Mouse (Mus musculus) small intestine, adult 10 weeks (tissue): ENCODE data around the gene Gm13275. TPM values are rescaled to one million over a fixed set of nuclear protein-coding genes. Genes with fewer than 3 reads are reported as not detected.

Experiments used
- polyA plus RNA-seq: library from polyadenylated mRNA; stranded (reverse); fragments of 350-450 nt; fragmentation: Illumina TruSeq; extraction: RNeasy Lipid Tissue Mini Kit (QIAGEN cat#74804); gene quantifications from one replicate; pipeline ENCODE4 v1.2.3, GENCODE M21; 2014; ENCODE audit warnings: low replicate concordance

Gm13275 gene
- polyA plus RNA-seq, 1 experiment from 2014 or later: not detected

Other genes starting within 250 kb of the Gm13275 start
- gene Ifna15, start 236.2 kb upstream of the Gm13275 start, polyA plus RNA-seq: not detected
- not detected for gene Ifna14, start 222.7 kb upstream of the Gm13275 start, polyA plus RNA-seq
- gene Ifna9, start 202.1 kb upstream of the Gm13275 start, polyA plus RNA-seq: not detected
- not detected for gene Ifna12, start 191.1 kb upstream of the Gm13275 start, polyA plus RNA-seq
- not detected for gene C87499, start 160.1 kb upstream of the Gm13275 start, polyA plus RNA-seq
- gene Ifna13, start 150.0 kb upstream of the Gm13275 start, polyA plus RNA-seq: not detected
- not detected for gene Ifna16, start 117.6 kb upstream of the Gm13275 start, polyA plus RNA-seq
- not detected for gene Ifna2, start 110.6 kb upstream of the Gm13275 start, polyA plus RNA-seq
- gene Ifnab, start 103.1 kb upstream of the Gm13275 start, polyA plus RNA-seq: not detected
- gene Gm26566, start 72.7 kb upstream of the Gm13275 start, polyA plus RNA-seq: not detected
- gene Klhl9, start 72.0 kb upstream of the Gm13275 start, polyA plus RNA-seq: 117 TPM
- gene Gm13271, start 39.6 kb upstream of the Gm13275 start, polyA plus RNA-seq: not detected
- not detected for gene Gm13283, start 34.4 kb upstream of the Gm13275 start, polyA plus RNA-seq
- not detected for gene Gm13290, start 20.7 kb upstream of the Gm13275 start, polyA plus RNA-seq
- not detected for gene Gm13289, start 17.6 kb upstream of the Gm13275 start, polyA plus RNA-seq
- not detected for gene Gm13272, start 14.6 kb upstream of the Gm13275 start, polyA plus RNA-seq
- not detected for gene Ifnz, start 12.4 kb upstream of the Gm13275 start, polyA plus RNA-seq
- not detected for gene Gm13276, start 8.8 kb upstream of the Gm13275 start, polyA plus RNA-seq
- not detected for gene Gm13277, start 5.9 kb upstream of the Gm13275 start, polyA plus RNA-seq
- gene Gm13278, start 2.9 kb upstream of the Gm13275 start, polyA plus RNA-seq: not detected
- gene Gm13279, start 2.9 kb downstream of the Gm13275 start, polyA plus RNA-seq: not detected
- gene Gm13285, start 5.2 kb downstream of the Gm13275 start, polyA plus RNA-seq: not detected
- gene Gm13287, start 8.8 kb downstream of the Gm13275 start, polyA plus RNA-seq: not detected
- gene Gm13288, start 11.0 kb downstream of the Gm13275 start, polyA plus RNA-seq: not detected
- gene Ifna7, start 21.7 kb downstream of the Gm13275 start, polyA plus RNA-seq: not detected
- gene Ifna11, start 25.5 kb downstream of the Gm13275 start, polyA plus RNA-seq: not detected
- not detected for gene Ifna6, start 32.9 kb downstream of the Gm13275 start, polyA plus RNA-seq
- not detected for gene Ifna5, start 41.0 kb downstream of the Gm13275 start, polyA plus RNA-seq
- gene Ifna4, start 47.4 kb downstream of the Gm13275 start, polyA plus RNA-seq: not detected
- gene Ifna1, start 55.6 kb downstream of the Gm13275 start, polyA plus RNA-seq: not detected
- gene Ifne, start 85.7 kb downstream of the Gm13275 start, polyA plus RNA-seq: not detected